Mouse (Mus musculus) spleen, adult 2 months (tissue): ENCODE measurements around the gene Xylt1. TPM values are rescaled to one million over a fixed set of nuclear protein-coding genes. Genes with fewer than 3 reads are reported as not detected.

Experiments used
- DNase-seq, 2 experiments: peaks; one replicate each; pipeline versions ENCODE4 v3.0.0 to v3.0.0-alpha.2; 2012 to 2021; ENCODE audit warnings: low spot score in 2 of 2, low read depth in 1 of 2
- H3K27ac ChIP-seq: fragments of 200-500 bp; 2 replicates; pipeline ENCODE4 v1.5.1; 2012; ENCODE audit warnings: low read length, inconsistent platforms; ENCODE audit not compliant: insufficient read depth
- H3K27me3 ChIP-seq: fragments of 200-500 bp; 2 replicates; pipeline ENCODE4 v1.6.1; 2012; ENCODE audit warnings: mild to moderate bottlenecking, moderate library complexity, low read length, inconsistent platforms; ENCODE audit not compliant: control insufficient read depth, insufficient read depth
- H3K36me3 ChIP-seq: fragments of 200-500 bp; 2 replicates; pipeline ENCODE4 v1.6.1; 2012; ENCODE audit warnings: mild to moderate bottlenecking, low read length, inconsistent platforms; ENCODE audit not compliant: control insufficient read depth, insufficient read depth
- H3K4me1 ChIP-seq: fragments of 200-500 bp; 2 replicates; pipeline ENCODE4 v1.6.1; 2011; ENCODE audit warnings: inconsistent platforms; ENCODE audit not compliant: control insufficient read depth, insufficient read depth, insufficient read length
- H3K4me3 ChIP-seq: fragments of 200-500 bp; 2 replicates; pipeline ENCODE4 v1.5.1; 2011; ENCODE audit warnings: mild to moderate bottlenecking, inconsistent platforms; ENCODE audit not compliant: insufficient read depth, insufficient read length; ENCODE audit errors: extremely low read depth
- CTCF ChIP-seq: fragments of 200-500 bp; IDR thresholded peaks from 2 replicates; pipeline ENCODE4 v1.5.1; 2011; ENCODE audit warnings: mild to moderate bottlenecking, inconsistent platforms; ENCODE audit not compliant: insufficient read depth, insufficient read length, insufficient replicate concordance; ENCODE audit errors: extremely low read depth
- POLR2A ChIP-seq: fragments of 200-500 bp; IDR thresholded peaks from 2 replicates; pipeline ENCODE4 v1.6.1; 2011; ENCODE audit warnings: low read depth, low read length, inconsistent platforms
- WGBS: fragments of 180-500 bp; shearing (Covaris S2); methylation state at CpG from one replicate; pipeline ENCODE4 v1.1.7; 2018; 5-methylcytosine and 5-hydroxymethylcytosine counted together
- polyA plus RNA-seq: library from polyadenylated mRNA; depleted of rRNA; stranded (reverse); fragments of >200 nt; gene quantifications from 2 replicates; pipeline ENCODE4 v1.2.3, GENCODE M21; 2012

The Xylt1 gene
- polyA plus RNA-seq, 1 experiment: 7.8 TPM

GRCm38 (mm10) chr7:117505791-117506190 lies 125.0 kb downstream of the Xylt1 start:
- H3K4me1 ChIP-seq: no peaks in the 10 kb centered on the region
- DNase-seq: no peak
- 95% methylated on average over 3 of the region's 3 CpGs for WGBS

GRCm38 (mm10) chr7:117507351-117507750 lies 126.6 kb downstream of the Xylt1 start:
- Histone ChIP-seq H3K4me3 (no peak overlapping the region), H3K27ac (no peak overlapping the region), H3K27me3 (no peaks in the 10 kb centered on the region), H3K36me3 (no peaks in the 10 kb centered on the region), H3K4me1 (peaks cover 4% of the 10 kb centered on the region; the same call in 1 of the 2 replicates)
- TF ChIP-seq CTCF (no peak), POLR2A (no peak)
- DNase-seq: no peak
- 95% methylated on average over 10 of the region's 10 CpGs for WGBS

More at GRCm38 (mm10) chr7:117505791-117506190, 125.0 kb downstream of the Xylt1 start:
- Histone ChIP-seq H3K4me3 (no peak overlapping the region), H3K27me3 (no peaks in the 10 kb centered on the region), H3K36me3 (no peaks in the 10 kb centered on the region), H3K27ac (no peak overlapping the region)
- TF ChIP-seq POLR2A (no peak), CTCF (no peak)

- peaks cover 4% of the 10 kb centered on the region; the same call in 1 of the 2 replicates for H3K4me1 ChIP-seq
- H3K36me3 ChIP-seq: no peaks in the 10 kb centered on the region
- DNase-seq: no peak
- no peak for TF ChIP-seq POLR2A
- no peak for TF ChIP-seq CTCF
- no peak overlapping the region for H3K27ac ChIP-seq
- 84% methylated on average over 8 of the region's 8 CpGs for WGBS
- H3K4me3 ChIP-seq: no peak overlapping the region
- no peaks in the 10 kb centered on the region for H3K27me3 ChIP-seq
Observed at GRCm38 (mm10) chr7:117508090-117508489, 127.3 kb downstream of the Xylt1 start.

GRCm38 (mm10) chr7:117510113-117510512 lies 129.3 kb downstream of the Xylt1 start:
- no peaks in the 10 kb centered on the region for H3K27me3 ChIP-seq
- peaks cover 7% of the 10 kb centered on the region; the same call in 1 of the 2 replicates for H3K4me1 ChIP-seq
- H3K4me3 ChIP-seq: no peak overlapping the region
- no peak for TF ChIP-seq CTCF
- TF ChIP-seq POLR2A: no peak
- no peak overlapping the region for H3K27ac ChIP-seq
- no peak for DNase-seq
- H3K36me3 ChIP-seq: no peaks in the 10 kb centered on the region
- WGBS: 94% methylated on average over 2 of the region's 2 CpGs

GRCm38 (mm10) chr7:117512301-117512700 lies 131.5 kb downstream of the Xylt1 start:
- H3K4me3 ChIP-seq: no peak overlapping the region
- TF ChIP-seq POLR2A (no peak), CTCF (no peak)
- H3K36me3 ChIP-seq: no peaks in the 10 kb centered on the region
- no peaks in the 10 kb centered on the region for H3K27me3 ChIP-seq
- peaks cover 14% of the 10 kb centered on the region; the same call in 1 of the 2 replicates for H3K4me1 ChIP-seq
- H3K27ac ChIP-seq: no peak overlapping the region
- WGBS: 70% methylated on average over 2 of the region's 2 CpGs
- no peak for DNase-seq

- peak; percentile 33 to 42 for DNase-seq
- H3K4me3 ChIP-seq: no peak overlapping the region
- no peaks in the 10 kb centered on the region for H3K27me3 ChIP-seq
- H3K27ac ChIP-seq: no peak overlapping the region
- H3K36me3 ChIP-seq: no peaks in the 10 kb centered on the region
- TF ChIP-seq POLR2A (no peak), CTCF (no peak)
- peaks cover 14% of the 10 kb centered on the region; the same call in 1 of the 2 replicates for H3K4me1 ChIP-seq
- WGBS: 45% methylated on average over 1 of the region's 1 CpGs
Observed at GRCm38 (mm10) chr7:117515794-117516193, 135.0 kb downstream of the Xylt1 start.

GRCm38 (mm10) chr7:117516896-117517295 lies 136.1 kb downstream of the Xylt1 start:
- DNase-seq: no peak

More at GRCm38 (mm10) chr7:117516896-117517295, 136.1 kb downstream of the Xylt1 start:
- TF ChIP-seq CTCF (no peak), POLR2A (no peak)
- H3K27ac ChIP-seq: no peak overlapping the region
- no peaks in the 10 kb centered on the region for H3K27me3 ChIP-seq
- H3K4me1 ChIP-seq: peaks cover 12% of the 10 kb centered on the region; the same call in 1 of the 2 replicates
- WGBS: 87% methylated on average over 4 of the region's 4 CpGs
- H3K4me3 ChIP-seq: no peak overlapping the region
- H3K36me3 ChIP-seq: no peaks in the 10 kb centered on the region
